Mouse (Mus musculus): ENCODE data around the gene Rpgrip1. TPM values are rescaled to one million over a fixed set of nuclear protein-coding genes. Genes with fewer than 3 reads are reported as not detected.

Rpgrip1 gene
- total RNA-seq, 2 experiments from 2014 or later = 2.4 TPM

GRCm38 (mm10) chr14:52196230-52197155 lies 86.0 kb downstream of the Rpgrip1 start:
- DNase-seq (ENCODE audit: low spot score in 2 of 2) = peak; percentile 13 to 14

- peak; percentile 76 to 83 for DNase-seq (ENCODE audit: low spot score in 2 of 2)
Measured at GRCm38 (mm10) chr14:52197156-52197878, 86.8 kb downstream of the Rpgrip1 start, which contains the start of gene Supt16. TSS of gene Supt16 (minus strand) at chr14:52197416.

GRCm38 (mm10) chr14:52198141-52198540 lies 87.6 kb downstream of the Rpgrip1 start:
- DNase-seq (ENCODE audit: low spot score in 2 of 2) = no peak

- DNase-seq (ENCODE audit: low spot score in 2 of 2) = no peak
Measured at GRCm38 (mm10) chr14:52199412-52199811, 88.9 kb downstream of the Rpgrip1 start.

Other genes starting within 250 kb of the Rpgrip1 start
- gene Mettl17, start 225.9 kb upstream of the Rpgrip1 start, total RNA-seq (2021) = 10 to 100 TPM; 34.9 to 38.9 TPM
- 1 to 10 TPM; 4.7 to 5.6 TPM for gene Slc39a2, start 217.8 kb upstream of the Rpgrip1 start, total RNA-seq (2021)
- 100 to 1,000 TPM; 696 to 763 TPM for gene Ndrg2, start 196.5 kb upstream of the Rpgrip1 start, total RNA-seq (2021)
- gene Tppp2, start 192.3 kb upstream of the Rpgrip1 start, total RNA-seq (2021) = not detected
- gene Rnase13, start 187.9 kb upstream of the Rpgrip1 start, total RNA-seq (2021) = under 1 TPM in 1 of 2 experiments, not detected in 1; 0.23 TPM
- gene Arhgef40, start 126.0 kb upstream of the Rpgrip1 start, total RNA-seq (2021) = 10 to 100 TPM; 44.2 to 47.4 TPM
- under 1 TPM; 0.39 to 0.95 TPM for gene Tmem253, start 95.0 kb upstream of the Rpgrip1 start, total RNA-seq (2021)
- 10 to 100 TPM; 37.6 to 41.2 TPM for gene Zfp219, start 90.0 kb upstream of the Rpgrip1 start, total RNA-seq (2021)
- gene Olfr221, start 68.2 kb upstream of the Rpgrip1 start, total RNA-seq (2021) = not detected
- 100 to 1,000 TPM; 213 to 245 TPM for gene Hnrnpc, start 6.7 kb upstream of the Rpgrip1 start, total RNA-seq (2021)
- 10 to 100 TPM; 48.3 TPM for gene Supt16, start 86.7 kb downstream of the Rpgrip1 start, total RNA-seq (2021)
- gene Chd8, start 147.1 kb downstream of the Rpgrip1 start, total RNA-seq (2021) = 100 to 1,000 TPM; 110 to 124 TPM
- gene Tox4, start 168.4 kb downstream of the Rpgrip1 start, total RNA-seq (2021) = 10 to 100 TPM; 56.1 to 63.3 TPM
- gene Rab2b, start 168.8 kb downstream of the Rpgrip1 start, total RNA-seq (2021) = 10 to 100 TPM; 34.6 to 38.0 TPM
- 10 to 100 TPM; 33.4 to 36.4 TPM for gene Mettl3, start 194.4 kb downstream of the Rpgrip1 start, total RNA-seq (2021)
- 10 to 100 TPM; 40.8 to 43.0 TPM for gene Sall2, start 218.1 kb downstream of the Rpgrip1 start, total RNA-seq (2021)
- gene Olfr1513, start 245.7 kb downstream of the Rpgrip1 start, total RNA-seq (2021) = not detected

All from layer of hippocampus, postnatal 14 days (tissue).